Mouse (Mus musculus) right cerebral cortex, adult 2 months (tissue): ENCODE data around the gene St6galnac3.

ENCODE experiments used
- DNase-seq, 2 experiments: peaks; one replicate each; pipeline ENCODE4 v3.0.0; 2021 to 2022; ENCODE audit warnings: low spot score in 2 of 2

The St6galnac3 gene

DNA sequence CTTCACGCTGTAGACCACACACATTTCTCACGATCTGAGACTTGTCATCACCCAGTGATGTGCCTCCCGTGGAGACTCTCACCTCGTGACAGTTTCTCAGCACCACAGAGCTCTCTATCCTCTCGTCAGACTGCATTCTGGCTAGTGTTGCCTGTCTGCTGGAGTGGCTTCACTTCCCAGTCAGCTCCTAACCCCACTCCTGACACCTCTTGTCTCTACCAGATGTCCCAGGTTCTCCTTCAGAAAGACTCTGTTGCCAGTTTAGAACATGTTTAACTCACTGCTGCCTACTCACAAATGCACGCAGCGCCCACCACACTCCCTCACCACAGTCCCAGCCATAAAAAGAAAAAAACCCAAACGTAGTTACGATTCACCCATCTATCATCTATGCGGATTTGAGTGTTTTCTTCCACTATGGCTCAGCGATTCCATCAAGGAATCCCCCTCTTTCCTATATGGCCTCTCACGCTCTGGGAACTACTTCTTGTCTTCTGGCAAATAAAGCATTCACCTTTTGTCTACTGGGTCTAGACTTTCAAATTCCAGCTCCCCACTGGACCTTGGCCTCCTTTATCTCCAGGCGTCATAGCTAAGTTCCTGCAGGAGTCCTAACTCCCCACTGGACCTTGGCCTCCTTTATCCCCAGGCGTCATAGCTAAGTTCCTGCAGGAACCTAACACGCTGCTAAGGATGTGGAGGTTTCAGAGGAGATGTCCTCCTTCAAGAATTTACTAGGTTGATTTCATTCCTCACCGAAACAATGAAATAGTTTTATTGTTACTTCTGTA, 371.5 kb downstream of the St6galnac3 start:
- DNase-seq, result peak; percentile 24 to 48

- DNase-seq, result no peak
Measured at GRCm38 (mm10) chr3:153349981-153350380, 375.0 kb downstream of the St6galnac3 start.

DNA sequence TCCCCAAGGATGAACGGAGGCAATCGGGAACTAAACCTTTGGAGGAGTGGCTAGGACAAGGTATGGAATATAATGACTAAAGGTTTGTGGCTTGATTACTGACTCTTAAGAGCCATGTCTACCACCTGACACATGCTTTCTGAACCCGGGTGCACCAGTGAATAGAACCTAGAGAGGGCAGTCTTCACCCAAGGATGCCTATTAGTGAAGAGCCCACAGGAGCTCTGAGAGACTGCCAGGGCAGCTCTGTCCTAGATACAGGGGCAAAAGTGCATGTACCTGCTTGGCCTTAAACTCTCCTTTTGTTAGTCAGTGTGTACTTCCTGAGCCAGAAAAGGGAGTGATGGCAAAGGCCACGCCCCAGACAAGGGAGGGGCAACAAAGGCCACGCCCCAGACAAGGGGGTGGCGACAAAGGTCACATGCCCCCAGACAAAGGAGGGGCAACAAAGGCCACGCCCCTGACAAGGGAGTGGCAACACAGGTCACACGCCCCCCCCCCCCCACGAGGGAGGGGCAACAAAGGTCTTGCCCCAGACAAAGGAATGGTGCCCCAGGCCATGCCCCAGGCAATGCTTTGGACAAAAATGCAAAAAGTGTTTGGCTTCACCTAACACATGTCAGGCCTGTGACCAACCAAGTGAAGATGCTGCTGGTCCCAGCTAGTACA, 376.0 kb downstream of the St6galnac3 start:
- DNase-seq, result no peak

GRCm38 (mm10) chr3:153344979-153345378, 380.0 kb downstream of the St6galnac3 start:
- no peak for DNase-seq

DNA sequence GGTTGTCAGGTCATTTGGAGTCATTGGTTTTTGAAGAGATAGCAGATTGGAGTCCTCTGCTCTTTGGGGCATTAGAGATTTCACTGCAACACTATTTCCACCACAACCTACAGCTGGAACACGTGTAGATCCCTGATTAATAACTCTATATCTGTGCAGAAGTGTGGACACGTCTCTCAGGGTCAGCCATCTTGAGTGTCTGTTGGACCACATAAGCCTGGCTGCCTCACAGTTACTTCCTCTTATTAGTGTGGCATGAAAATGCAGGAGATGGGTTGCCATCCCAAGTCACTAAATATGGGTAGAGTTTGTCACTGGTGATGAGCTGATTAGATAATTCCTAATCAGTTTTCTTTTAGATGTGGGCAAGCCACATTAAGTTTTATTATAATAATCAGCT, 385.0 kb downstream of the St6galnac3 start:
- no peak for DNase-seq

- DNase-seq, result peak in 1 of 2 experiments; percentile 18
Measured at GRCm38 (mm10) chr3:153339091-153339490, 385.9 kb downstream of the St6galnac3 start.

DNA sequence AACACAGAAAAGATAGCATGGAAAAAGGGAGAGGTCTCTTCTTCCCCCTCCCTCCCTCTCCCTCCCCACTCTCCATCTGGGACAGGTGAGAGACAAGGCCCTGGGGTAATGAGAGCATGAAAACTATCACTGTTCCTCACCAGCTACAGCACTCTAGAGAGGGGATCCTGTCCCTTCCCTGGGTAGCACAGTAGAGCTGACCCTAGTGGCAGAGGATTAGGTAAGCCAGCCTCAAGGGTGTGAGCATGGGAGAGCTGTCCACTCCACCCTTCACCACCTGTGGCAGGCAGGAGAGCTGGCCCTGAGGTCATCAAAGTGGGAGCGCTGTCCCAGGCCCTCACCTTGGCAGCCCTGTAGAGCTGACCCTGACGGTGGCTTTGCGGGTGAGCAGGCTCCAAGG, 387.2 kb downstream of the St6galnac3 start:
- no peak for DNase-seq

DNA sequence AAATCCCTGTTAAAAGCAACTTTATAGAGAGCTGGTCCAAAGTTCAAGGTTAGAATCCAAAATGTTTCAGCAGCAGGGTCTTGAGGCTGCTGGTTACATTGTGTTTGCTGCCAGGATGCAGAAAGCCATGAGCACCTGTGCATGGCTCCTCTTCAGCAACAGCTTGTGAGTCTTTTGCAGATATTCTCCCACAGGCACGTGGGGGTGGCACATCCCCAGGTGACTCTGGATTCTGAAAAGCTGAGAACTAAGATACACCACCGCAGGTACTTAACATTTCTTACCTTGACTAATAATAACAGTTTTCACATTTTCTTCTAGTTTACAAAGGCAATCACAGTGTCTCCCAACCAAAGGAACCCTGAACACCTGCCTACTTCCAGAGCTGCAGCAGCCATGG, 387.8 kb downstream of the St6galnac3 start:
- no peak for DNase-seq

DNA sequence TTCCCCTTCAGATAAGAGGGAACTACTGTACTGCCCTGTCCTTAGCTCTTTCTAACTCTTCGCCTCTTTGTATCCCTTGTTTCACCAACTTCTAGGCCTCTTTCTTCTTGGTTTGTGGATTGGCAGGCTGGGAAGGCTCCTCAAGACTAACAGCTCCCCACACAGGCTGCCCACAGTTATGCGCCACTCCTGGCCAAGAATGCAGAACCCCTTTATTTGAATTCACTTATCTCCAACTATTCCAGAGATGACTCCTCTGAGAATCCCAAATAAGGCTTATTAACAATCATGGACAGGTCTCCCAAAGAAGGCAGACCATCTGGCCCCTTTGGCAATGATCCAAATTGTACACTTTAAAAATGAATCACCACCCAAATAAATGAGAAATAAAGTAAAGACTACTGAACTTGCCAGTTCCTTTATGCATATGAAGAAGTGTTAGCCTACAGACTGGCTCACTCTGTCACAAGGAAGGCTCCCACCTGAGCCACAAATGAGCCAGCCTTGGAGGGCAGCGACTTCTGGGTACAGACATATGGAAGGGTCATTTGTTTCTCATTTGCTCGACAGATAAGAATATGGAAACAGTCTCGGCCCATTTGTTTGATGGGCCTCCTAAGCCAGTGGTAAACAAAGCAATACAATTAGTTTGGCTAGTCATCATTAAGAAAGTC, 390.7 kb downstream of the St6galnac3 start:
- DNase-seq, result no peak

DNA sequence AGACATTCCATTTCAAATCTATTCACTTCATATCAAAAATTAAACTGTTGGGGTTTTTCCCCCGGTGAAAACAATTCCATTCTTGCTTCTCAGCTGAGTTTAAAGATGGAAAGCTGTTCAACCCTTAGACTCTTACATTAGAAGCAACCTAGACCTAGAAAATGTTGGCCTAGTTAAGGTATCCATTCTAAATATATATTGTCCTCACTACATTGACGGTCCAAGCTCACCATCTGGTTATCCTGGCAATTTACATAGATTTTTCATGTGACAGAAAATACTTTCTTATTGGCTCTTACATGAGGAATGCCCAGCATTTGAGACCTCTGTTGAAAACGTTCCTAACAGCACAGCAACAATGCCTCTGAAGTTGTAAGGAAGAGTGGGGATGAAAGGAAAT, 400.7 kb downstream of the St6galnac3 start:
- no peak for DNase-seq

DNA sequence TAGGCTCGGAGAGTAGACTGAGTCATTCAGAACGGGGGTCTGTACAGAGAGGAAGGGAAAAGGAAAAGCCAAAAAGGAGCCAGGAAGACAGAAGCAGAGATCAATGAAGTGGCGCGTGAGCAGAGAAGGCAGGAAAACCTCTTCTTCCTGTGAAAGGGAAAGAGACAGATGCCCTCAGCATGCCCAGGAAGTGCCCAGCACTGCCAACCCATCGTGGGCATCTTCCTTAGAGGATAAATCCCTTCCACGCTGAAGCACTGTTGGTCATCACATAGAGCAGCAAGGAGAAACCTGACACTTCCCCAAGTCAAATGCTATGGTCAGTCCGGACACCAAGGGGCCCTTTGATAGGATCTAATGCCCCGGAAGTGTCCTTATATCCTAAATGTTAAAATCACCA, 401.5 kb downstream of the St6galnac3 start:
- DNase-seq, result no peak

DNA sequence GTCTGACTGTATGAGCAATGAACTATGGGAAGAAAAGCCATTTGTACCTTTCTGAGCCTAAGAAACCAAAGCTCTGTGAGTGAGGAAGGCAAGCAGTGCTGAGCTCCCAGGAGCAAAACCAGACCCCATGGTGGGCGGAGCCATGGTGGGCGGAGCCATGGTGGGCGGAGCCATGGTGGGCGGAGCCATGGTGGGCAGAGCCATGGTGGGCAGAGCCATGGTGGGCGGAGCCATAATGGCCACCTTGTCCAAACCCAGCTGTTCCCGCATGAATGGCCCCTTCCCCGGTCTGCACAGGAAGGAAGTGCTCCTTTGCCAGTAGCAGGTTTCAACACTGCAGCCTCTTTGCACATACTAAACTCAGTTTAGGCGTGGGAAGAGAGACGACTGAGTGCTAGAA, 411.4 kb downstream of the St6galnac3 start:
- DNase-seq, result no peak

- DNase-seq, result no peak
Measured at GRCm38 (mm10) chr3:153313167-153313566, 411.8 kb downstream of the St6galnac3 start.

GRCm38 (mm10) chr3:153312006-153312405, 413.0 kb downstream of the St6galnac3 start:
- DNase-seq, result no peak

DNA sequence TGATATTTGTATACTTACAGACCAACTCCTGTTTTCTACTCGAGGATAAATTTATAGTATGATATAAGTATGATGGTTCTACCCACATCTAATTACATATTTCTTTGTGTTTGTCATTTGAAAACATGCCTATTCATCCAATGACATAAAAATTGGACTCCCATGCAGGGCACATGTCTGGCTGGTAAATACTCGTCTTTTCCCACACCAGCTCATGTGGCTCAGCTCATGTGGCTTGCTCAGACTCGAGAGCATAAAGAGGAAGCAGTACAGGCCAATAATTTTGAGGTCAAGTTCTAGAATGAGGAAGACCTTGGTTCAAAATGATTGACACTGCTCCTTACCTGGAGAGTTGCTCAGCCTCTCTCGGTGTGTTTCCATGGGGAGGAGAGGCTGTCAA, 416.6 kb downstream of the St6galnac3 start:
- no peak for DNase-seq

DNA sequence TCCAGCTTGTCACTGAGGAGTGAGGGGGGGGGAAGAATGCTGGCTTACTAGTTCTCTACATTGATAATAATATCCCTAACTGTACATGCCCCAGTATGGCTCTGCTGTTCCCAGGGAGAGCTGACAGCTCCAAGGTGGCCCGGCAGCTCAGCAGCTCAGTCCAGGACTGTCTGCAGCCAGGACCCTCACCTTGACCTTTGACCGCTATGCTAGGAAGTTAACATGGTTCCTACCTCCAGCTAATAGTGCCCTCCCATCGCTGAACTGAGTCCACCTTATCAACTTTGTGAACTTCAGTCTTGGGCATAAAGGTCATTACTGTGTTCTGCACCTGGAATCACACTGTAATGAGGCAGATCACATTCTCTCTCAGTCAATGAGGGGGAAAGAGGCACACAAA, 419.8 kb downstream of the St6galnac3 start:
- DNase-seq, result no peak

- peak; percentile 49 to 56 for DNase-seq
Measured at GRCm38 (mm10) chr3:153302376-153302775, 422.6 kb downstream of the St6galnac3 start.

DNA sequence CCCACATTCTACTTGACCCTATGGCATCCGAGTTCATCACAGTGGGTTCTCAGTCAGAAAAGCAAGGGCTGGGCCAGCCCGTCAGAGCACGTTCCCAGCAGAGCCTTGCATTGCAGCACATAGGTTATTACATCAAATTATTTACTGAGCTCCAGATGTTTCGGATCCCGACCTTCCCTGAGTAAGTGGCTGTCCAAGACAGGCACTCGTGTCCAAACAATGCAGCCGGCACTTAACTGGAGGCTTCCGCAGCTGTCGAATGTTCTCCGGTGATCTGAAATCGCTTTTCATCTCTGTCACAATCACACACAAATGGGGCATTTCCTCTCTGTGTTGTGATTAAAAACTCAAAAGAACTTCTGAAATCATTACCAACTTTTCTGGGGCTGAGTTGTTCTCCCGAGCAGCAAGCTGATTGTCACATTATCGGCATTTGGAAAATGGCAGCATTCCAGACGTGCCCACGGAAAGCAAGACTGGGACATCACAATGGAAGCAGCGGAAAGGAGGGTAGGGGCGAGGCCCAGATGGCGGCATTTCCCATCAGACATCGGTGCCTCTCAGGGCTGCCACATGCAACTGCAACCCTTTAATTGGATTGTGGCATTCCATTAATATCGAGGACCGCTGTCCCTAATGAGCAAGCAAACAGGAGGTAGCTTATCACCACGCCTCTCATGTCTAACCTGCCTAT, 428.5 kb downstream of the St6galnac3 start:
- DNase-seq, result peak; percentile 49 to 54

DNA sequence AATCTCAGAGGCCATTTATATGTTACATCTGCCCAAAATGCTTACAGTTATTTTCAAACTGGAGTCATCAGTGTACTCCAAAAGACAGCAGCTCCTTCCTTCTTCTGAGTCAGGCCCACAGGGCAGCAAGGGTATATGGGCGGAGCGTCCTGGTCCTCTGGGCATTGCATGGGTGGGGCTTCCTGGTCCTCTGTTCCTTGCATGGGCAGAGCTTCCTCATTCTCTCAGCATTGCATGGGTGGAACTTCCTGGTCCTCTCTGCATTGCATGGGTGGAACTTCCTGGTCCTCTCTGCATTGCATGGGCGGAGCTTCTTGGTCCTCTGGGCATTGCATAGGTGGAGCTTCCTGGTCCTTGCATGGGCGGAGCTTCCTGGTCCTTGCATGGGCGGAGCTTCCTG, 432.1 kb downstream of the St6galnac3 start:
- DNase-seq, result no peak

- DNase-seq, result no peak
Measured at GRCm38 (mm10) chr3:153292363-153292762, 432.6 kb downstream of the St6galnac3 start.

DNA sequence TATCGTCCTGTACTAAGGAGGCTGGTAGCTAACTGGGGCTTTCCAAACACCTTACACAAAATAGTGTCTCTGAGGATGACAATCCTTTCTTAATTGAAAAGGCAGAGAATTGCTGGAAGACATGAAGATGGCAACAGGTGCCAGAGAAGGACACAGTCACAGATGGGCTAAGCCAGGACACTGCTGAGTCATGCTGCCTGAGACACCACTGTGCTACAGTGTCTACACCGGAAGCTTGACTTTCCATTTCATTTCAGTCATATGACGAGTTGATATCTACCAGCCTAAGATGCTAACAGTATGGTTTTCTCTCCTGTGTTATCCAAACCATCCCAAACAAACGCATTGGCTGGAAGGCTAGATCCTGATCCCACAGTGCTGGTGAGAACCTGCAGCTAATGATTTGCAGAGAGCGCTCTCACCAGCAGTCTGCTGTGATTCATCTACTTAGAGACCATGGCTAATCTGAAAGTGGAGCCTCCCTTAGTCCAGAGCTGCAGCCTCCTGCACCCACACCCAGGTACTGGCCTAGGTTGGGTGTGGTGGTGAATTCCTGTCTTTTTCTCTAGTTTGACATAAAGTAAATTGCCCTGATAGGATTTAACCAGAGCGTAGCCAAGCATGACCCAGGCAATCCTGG, 433.4 kb downstream of the St6galnac3 start:
- no peak for DNase-seq

DNA sequence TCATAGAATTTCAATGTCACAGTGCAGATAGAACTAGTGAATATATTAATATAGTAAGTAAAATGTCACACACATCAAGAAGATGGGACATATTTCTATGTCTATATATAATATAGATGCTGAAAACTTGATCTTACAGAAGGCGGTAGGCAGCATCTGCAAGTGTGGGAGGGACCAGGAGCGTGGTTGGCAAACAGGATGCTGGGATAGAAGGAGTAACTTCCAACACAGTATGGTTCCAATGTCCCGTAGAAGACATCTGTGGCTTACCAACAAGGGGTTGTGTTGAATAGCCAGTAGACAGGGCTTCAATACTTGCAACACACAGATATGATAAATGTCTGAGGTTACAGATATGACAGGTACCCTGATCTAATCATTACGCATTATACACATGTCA, 435.0 kb downstream of the St6galnac3 start:
- DNase-seq, result no peak
